Mouse (Mus musculus): ENCODE data around the gene Mapkapk2.

- no peak for TF ChIP-seq CTCF (IDR thresholded peaks at IDR 0.05; ENCODE audit: insufficient read depth, low read length)
- no peak for TF ChIP-seq POLR2A (IDR thresholded peaks at IDR 0.05; ENCODE audit: borderline replicate concordance, extremely low read depth, low read depth, low read length)
These were observed 44.0 kb downstream of the Mapkapk2 start for GRCm38 (mm10) chr1:131053656-131054055.
